Mouse (Mus musculus) liver, adult 2 months (tissue): ENCODE measurements around the gene Tcf15.

Experiments used
- CTCF ChIP-seq: fragments of 200-500 bp; IDR thresholded peaks from 2 replicates; pipeline ENCODE4 v1.5.1; 2011; ENCODE audit warnings: low read depth, low read length, control low read depth
- POLR2A ChIP-seq: fragments of 200-500 bp; IDR thresholded peaks from 2 replicates; pipeline ENCODE4 v1.6.1; 2011; ENCODE audit warnings: low read length, control low read depth; ENCODE audit not compliant: insufficient read depth; ENCODE audit errors: extremely low read depth

- no peak for TF ChIP-seq CTCF
- TF ChIP-seq POLR2A, result no peak
Measured at GRCm38 (mm10) chr2:152109386-152109785, 34.0 kb upstream of the Tcf15 start.
